Mouse (Mus musculus) liver, postnatal 0 days (tissue): ENCODE results near the gene Plcl2.
"Not testable (repeated sequence)": the region's sequence is repeated elsewhere in the genome, so short reads cannot be mapped to it uniquely, and the experiment has no call there.

Experiments
- CTCF ChIP-seq: sonication (generic); IDR thresholded peaks from 2 replicates; pipeline ENCODE4 v1.5.1; 2016; ENCODE audit warnings: antibody characterized with exemption, low read depth
- EP300 ChIP-seq: IDR thresholded peaks from 2 replicates; pipeline ENCODE4 v1.6.1; 2016; ENCODE audit warnings: antibody characterized with exemption, low read depth, mild to moderate bottlenecking

DNA sequence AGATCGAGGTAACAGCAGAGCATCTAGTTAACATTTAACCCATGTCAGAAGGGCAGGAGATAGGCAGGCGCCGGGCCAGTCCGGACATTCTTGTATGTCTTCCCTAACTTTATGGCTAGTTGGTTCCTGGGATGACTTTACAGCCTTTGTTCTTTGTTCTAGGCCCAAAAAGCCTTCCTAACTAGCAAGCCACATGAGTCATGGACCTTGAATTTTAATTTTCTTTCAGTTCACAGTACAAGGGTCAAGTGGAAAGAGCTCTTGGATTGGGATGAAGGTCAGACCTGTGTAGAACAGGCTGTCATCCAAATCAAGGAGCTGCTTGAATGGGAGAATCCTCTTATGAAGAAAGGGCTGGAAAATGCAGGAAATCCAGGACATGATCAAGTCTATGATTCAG is 138.9 kb downstream of the Plcl2 start:
- TF ChIP-seq CTCF, EP300: not testable (repeated sequence)
